Mouse (Mus musculus): ENCODE measurements around the gene Fpr3. TPM values are rescaled to one million over a fixed set of nuclear protein-coding genes. Genes with fewer than 3 reads are reported as not detected.
"Not testable (repeated sequence)": the region's sequence is repeated elsewhere in the genome, so short reads cannot be mapped to it uniquely, and the experiment has no call there.

The Fpr3 gene
- not detected in 2 replicates for polyA plus RNA-seq (2015; fragmentation: Nextera tagmentation; extraction: Ambion mirVana)

DNA sequence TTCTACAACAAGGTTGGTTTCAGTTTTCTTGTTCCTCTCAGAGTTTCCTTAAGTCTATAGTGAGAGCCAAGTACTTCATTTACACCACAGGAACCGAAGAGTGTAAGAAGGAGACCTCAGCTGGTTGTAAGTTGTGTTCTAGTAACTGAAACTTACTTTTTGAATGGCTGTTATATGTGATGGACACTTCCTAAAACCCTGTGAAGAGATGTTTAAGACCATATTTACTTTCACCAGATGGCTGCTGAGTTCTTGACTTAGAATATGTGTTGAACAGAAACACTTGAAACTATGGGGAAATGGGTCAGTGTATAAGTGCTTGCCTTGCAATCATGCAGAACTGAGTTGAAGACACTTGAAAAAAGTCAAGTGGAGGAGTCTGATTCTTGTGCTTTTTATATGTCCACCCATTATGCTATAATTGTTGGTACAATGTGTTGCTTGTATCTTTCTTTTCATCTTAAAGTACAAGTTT is at the start of gene Fpr3, which contains the start of gene Fpr2:
TSS of gene Fpr3 (plus strand) at position 79 of the 475 bp plus-strand sequence.
TSS of gene Fpr2 (plus strand) at position 51 of the 475 bp plus-strand sequence.
- H3K9ac ChIP-seq, result no peak within 1 kb of the TSS
- H3K27me3 ChIP-seq, result no peaks in the 10 kb centered on the region
- no peak within 1 kb of the TSS for H3K4me2 ChIP-seq
- no peaks in the 10 kb centered on the region for H3K36me3 ChIP-seq
- WGBS, result 64% methylated on average over 1 of the region's 1 CpGs
- no peaks in the 10 kb centered on the region for H3K4me1 ChIP-seq (replicated peaks)
- no peak within 1 kb of the TSS for H3K27ac ChIP-seq (replicated peaks)
- H3K4me3 ChIP-seq, result no peak within 1 kb of the TSS
- no peak for ATAC-seq (ENCODE audit: low FRiP score, low read depth)
- H3K9me3 ChIP-seq, result no peaks in the 10 kb centered on the region

DNA sequence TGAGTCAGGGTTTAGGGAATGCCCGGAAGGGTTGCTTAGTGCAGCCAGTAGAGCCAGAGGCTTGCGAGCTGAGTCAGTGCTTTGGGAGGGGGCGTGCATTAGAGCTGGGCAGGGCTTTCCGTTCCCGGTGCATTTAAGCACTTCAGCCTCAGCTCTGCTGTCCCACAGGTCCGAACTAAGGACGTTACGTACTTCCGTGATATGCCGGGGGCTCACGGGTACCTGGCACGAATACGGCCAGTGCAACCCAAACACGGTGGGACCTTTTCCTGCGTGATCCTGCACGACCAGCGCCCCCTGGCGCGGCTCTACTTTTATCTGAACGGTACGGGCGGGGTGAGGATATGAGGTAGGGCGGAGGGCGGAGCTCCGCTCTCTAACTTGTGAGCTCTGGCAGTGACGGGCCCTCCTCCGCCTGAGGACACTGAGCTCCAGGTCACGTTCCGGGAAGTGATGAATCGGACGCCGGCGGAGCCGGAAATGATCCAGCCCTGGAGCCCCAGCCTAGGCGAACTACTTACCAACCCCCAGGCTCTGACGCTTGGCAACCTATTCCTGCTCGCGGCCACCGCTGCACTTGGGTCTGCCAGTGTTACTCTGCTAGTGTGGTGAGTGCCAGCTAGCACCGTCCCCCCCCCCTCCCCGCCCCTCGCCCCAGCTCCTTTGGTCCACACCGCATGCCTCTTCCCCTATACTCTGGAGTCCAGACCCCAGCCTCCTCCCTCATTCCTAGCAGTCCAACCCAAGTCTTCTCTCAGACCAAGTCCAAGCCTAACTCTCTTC is 49.5 kb upstream of the Fpr3 start:
- 0 out of 2 replicates have a peak, but pooled peaks cover 2% of the 10 kb centered on the region for H3K36me3 ChIP-seq
- under 1% methylated on average over 43 of the region's 43 CpGs for WGBS
- peak; percentile 98 for ATAC-seq (ENCODE audit: low FRiP score, low read depth)
- H3K27ac ChIP-seq (replicated peaks), result peak overlapping the region; percentile 88
- no peaks in the 10 kb centered on the region for H3K9me3 ChIP-seq
- H3K9ac ChIP-seq, result peak overlapping the region; percentile 60
- H3K4me2 ChIP-seq, result peak overlapping the region; percentile 77
- peak overlapping the region; percentile 46 for H3K4me3 ChIP-seq
- peaks cover 53% of the 10 kb centered on the region for H3K4me1 ChIP-seq (replicated peaks)
- H3K27me3 ChIP-seq, result no peaks in the 10 kb centered on the region

DNA sequence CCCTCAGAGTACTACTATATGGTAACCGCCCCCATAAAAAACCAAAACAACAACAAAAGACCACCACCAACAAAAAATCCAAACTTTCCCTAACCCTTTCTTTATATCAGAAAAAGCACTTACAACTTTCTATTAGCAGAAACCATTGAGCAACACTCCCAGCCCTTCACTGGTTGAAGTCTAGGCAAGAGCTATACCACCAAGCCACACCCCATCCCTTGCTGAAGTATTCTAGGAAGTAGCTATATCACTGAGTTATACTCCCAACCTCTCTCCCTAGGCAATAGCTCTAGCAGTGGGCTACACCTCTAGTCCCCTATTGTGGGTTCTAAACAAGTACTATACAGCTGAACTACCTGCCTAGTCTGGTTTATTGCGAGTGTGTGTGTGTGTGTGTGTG is 48.4 kb upstream of the Fpr3 start:
- no peak overlapping the region for H3K27ac ChIP-seq (replicated peaks)
- H3K36me3 ChIP-seq, result 0 out of 2 replicates have a peak, but pooled peaks cover 2% of the 10 kb centered on the region
- no peaks in the 10 kb centered on the region for H3K9me3 ChIP-seq
- H3K27me3 ChIP-seq, result no peaks in the 10 kb centered on the region
- ATAC-seq (ENCODE audit: low FRiP score, low read depth), result no peak
- H3K9ac ChIP-seq, result no peak overlapping the region
- WGBS, result 98% methylated on average over 2 of the region's 2 CpGs
- H3K4me3 ChIP-seq, result no peak overlapping the region
- H3K4me2 ChIP-seq, result peak overlapping the region; percentile 77
- H3K4me1 ChIP-seq (replicated peaks), result peaks cover 41% of the 10 kb centered on the region

DNA sequence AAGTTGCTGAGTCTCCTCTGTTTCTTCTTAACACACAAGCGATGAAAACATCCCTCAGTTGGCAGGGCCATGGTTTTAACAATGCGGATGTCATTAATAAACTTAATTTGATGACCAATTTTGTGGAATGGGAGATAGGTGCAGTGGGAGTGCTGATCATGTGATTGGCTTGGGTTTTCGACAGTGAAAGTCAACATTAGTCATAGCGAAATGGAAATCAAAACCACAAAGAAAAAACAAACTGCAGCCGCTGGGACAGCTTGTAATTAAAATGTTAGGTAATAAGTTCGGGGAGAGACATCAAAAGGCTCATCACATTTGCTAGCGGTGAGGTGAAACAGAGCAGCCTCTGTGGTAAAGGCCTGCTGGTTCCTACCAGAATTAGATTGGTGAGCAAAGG is 46.9 kb upstream of the Fpr3 start:
- Histone ChIP-seq H3K9ac (no peak overlapping the region), H3K36me3 (0 out of 2 replicates have a peak, but pooled peaks cover 2% of the 10 kb centered on the region), H3K4me3 (no peak overlapping the region), H3K27ac (replicated peaks) (no peak overlapping the region), H3K27me3 (no peaks in the 10 kb centered on the region), H3K4me2 (no peak overlapping the region), H3K4me1 (replicated peaks) (peaks cover 33% of the 10 kb centered on the region), H3K9me3 (no peaks in the 10 kb centered on the region)
- WGBS, result 90% methylated on average over 7 of the region's 7 CpGs
- no peak for ATAC-seq (ENCODE audit: low FRiP score, low read depth)

DNA sequence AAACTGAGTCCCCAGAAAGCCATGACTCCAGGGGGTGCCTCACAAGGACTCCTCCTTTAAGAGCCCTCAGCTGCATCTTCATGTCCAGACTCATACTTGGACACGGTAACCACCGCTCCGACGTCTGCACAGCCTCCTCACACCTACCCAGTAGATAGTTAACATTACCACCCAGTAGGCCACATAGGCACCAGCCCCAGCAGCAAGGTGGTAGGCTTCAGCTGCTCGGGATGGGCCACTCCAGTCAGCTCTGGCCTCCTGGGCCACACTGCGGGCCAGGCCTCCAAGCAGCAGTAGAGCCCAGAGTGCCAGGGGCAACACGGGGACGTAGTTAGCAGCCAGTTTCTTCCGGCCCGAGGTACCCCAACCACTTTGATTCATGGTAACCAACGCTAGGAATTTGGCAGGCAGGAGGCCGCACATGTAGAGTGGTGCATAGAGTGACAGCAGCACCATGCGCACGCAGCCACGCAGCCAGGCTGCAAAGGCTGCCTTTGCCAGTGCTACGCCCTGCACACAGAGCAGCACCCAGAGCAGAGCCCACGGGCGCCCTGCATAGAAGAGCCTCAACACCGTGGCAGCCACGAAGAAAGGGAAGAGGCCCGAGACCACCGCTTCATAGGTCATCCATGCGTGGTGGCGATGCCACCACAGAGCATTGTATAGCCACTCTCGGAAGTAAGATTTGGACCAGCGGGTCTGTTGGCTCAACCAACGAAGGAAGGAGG is 44.0 kb upstream of the Fpr3 start:
- H3K27me3 ChIP-seq, result no peaks in the 10 kb centered on the region
- H3K4me1 ChIP-seq (replicated peaks), result peaks cover 10% of the 10 kb centered on the region
- WGBS, result 72% methylated on average over 27 of the region's 27 CpGs
- H3K9me3 ChIP-seq, result no peaks in the 10 kb centered on the region
- no peak overlapping the region for H3K9ac ChIP-seq
- ATAC-seq (ENCODE audit: low FRiP score, low read depth), result 0 out of 2 replicates have a peak, but pooled peaks have one; percentile 58
- H3K27ac ChIP-seq (replicated peaks), result no peak overlapping the region
- H3K4me3 ChIP-seq, result no peak overlapping the region
- H3K36me3 ChIP-seq, result no peaks in the 10 kb centered on the region
- H3K4me2 ChIP-seq, result no peak overlapping the region

DNA sequence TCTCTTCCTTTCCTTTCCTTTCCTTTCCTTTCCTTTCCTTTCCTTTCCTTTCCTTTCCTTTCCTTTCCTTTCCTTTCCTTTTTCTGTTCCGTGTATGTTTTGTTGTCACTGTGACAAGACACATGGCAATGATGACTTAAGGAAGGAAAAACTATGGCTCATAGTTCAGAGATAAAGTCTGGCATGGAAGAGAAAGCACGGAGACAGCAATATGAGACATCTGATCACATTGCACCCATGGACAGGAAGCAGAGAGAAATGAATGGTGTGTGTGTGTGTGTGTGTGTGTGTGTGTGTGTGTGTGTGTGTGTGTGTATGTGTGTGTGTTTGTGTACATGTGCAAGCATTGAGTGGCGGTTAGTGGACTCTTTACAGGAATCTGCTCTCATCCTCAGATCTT is 43.0 kb upstream of the Fpr3 start:
- ATAC-seq (ENCODE audit: low FRiP score, low read depth); H3K9me3 ChIP-seq; H3K9ac ChIP-seq; H3K27me3 ChIP-seq; H3K4me3 ChIP-seq; H3K27ac ChIP-seq (replicated peaks); H3K4me1 ChIP-seq (replicated peaks); H3K4me2 ChIP-seq; H3K36me3 ChIP-seq: not testable (repeated sequence)
- 80% methylated on average over 3 of the region's 3 CpGs for WGBS

DNA sequence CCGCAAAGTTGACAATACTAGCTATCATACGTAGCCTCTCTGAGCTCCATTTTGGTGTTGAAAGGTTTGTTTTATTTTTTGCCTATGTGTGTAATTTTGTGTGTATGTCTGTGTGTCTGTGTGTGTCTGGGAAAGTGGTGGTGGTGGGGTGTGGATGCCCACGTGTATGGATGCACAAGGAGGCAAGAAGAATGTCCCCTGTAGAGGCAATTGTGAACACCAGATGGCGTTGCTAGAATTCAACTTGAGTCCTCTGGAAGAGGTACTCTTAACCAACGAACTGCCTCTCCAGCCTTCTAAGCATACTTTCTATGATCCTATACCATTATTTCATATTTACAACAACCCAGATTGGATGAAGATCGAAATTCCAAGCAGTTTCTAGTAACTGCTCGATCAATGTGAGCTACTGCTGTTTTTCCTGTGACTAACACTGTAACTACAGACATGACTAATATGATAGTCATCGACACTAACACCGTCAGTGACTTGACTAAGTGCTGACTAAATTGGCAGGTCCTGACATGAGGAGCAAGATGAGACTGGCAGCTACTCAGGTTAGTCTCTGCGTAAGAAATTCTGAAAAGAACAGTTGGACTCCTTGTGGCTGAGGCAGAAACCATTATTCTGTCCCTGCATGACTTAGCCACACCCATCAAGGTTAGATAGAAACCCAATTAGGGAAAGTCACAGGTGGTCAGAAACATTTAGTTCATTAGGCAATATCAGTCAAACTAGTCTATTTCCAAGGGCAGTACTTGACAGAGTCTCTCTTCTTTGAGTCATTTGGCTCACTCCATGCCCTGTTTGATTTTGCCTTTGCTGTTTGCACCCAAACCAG is 42.2 kb upstream of the Fpr3 start:
- Histone ChIP-seq H3K4me1 (replicated peaks) (peaks cover 4% of the 10 kb centered on the region; the same call in 1 of the 2 replicates), H3K9ac (no peak overlapping the region), H3K36me3 (no peaks in the 10 kb centered on the region), H3K9me3 (no peaks in the 10 kb centered on the region), H3K4me3 (no peak overlapping the region), H3K27me3 (no peaks in the 10 kb centered on the region), H3K27ac (replicated peaks) (no peak overlapping the region), H3K4me2 (no peak overlapping the region)
- no peak for ATAC-seq (ENCODE audit: low FRiP score, low read depth)
- WGBS, result 74% methylated on average over 10 of the region's 10 CpGs

DNA sequence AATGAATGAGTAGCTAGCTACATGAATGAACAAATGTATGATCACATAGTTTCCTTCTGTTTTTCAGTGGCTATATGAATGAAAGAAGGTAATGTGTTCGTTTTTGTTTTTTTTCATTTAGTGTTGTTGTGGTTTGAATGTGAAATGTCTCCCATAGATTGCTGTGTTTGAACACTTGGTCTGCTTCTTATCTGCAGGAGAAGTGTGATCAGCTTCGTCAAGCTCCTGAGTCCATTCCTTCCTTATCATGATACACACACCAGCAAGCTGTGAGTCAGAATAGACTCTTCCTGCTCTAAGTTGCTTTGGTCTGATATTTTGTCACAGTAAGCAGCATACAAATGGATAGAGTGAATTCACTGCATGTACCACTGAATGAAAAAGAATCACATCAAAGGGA is 38.7 kb upstream of the Fpr3 start:
- peaks cover 5% of the 10 kb centered on the region; the same call in 1 of the 2 replicates for H3K4me1 ChIP-seq (replicated peaks)
- H3K4me3 ChIP-seq, result no peak overlapping the region
- H3K9ac ChIP-seq, result no peak overlapping the region
- no peaks in the 10 kb centered on the region for H3K9me3 ChIP-seq
- H3K36me3 ChIP-seq, result no peaks in the 10 kb centered on the region
- no peak for ATAC-seq (ENCODE audit: low FRiP score, low read depth)
- 88% methylated on average over 2 of the region's 2 CpGs for WGBS
- H3K4me2 ChIP-seq, result no peak overlapping the region
- no peak overlapping the region for H3K27ac ChIP-seq (replicated peaks)
- H3K27me3 ChIP-seq, result no peaks in the 10 kb centered on the region

DNA sequence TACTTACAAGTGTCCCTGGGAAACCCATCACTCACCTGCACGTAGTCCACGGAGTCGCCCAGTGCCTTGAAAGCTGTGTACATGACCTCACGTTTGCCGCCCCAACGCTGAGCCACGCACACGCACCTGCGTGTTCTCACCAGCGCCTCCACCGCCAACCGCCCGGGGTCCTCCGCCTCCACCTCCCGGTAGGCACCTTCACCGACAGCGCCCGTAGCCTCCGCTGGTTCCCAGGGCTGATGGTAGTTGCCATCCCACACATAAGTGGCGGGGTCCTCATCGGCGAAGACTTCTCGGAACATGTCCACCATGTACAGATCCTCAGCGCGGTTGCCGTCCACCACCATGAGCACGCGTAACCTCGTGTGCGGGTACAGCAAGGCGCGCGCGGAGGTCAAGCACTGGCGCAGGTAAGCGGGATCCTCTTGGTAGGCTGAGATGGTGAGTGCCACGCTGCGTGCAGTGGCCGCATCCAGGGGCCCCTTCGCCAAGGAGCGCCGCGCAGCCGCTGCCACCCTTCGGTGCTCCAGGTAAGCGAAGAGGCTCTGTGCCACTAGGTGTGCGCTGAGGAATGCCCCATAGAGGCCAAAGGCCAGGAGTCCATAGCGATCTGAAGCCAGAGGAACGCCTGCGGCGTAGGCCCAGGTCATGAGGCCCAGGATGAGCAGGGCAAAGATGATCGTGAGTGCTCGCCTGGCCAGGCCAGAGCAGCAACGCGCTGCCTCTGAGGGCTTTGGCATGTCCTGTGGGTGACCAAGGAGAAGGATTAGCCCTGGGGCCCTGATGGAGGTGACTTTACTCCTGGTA is 37.5 kb upstream of the Fpr3 start:
- Histone ChIP-seq H3K27ac (replicated peaks) (no peak overlapping the region), H3K9ac (peak overlapping the region; percentile 29), H3K27me3 (no peaks in the 10 kb centered on the region), H3K4me2 (peak overlapping the region; percentile 53), H3K36me3 (no peaks in the 10 kb centered on the region), H3K4me1 (replicated peaks) (peaks cover 5% of the 10 kb centered on the region; the same call in 1 of the 2 replicates), H3K9me3 (no peaks in the 10 kb centered on the region), H3K4me3 (peak overlapping the region; percentile 38)
- 20% methylated on average over 55 of the region's 55 CpGs for WGBS
- ATAC-seq (ENCODE audit: low FRiP score, low read depth), result peak; percentile 73

DNA sequence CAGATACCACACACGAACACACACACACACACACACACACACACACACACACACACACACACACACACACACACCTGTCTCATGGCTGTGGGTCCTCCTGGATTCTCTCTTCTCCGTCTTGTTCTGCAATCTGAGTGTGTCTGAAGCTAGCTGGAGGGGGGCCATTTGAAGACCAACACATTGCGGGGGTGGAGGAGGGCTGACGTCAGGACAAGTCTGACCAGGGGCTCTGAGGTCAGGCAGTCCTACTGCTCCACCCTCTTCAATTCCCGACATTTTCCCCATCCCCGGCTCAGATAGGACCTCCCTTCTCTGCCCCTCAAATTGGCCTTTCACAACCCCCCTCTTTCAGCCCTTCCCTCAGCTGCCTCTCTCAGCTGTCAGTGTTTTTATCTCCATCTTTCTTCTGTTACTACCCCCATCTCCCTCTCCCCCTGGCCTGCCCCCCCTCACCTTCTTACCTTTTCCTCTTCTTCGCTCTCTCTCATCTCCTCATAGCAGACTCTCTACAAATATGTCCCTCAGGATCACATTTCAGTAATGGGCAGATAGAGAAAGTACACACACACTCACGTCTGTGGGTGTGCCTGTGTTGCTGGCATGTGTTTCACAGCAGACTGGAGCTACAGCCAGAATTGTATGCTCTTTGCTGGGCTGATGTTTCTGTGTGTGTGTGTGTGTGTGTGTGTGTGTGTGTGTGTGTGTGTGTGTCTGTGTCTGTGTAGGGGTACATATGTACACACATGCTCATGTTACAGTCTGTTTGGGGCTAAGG is 32.4 kb upstream of the Fpr3 start, which contains the start of gene Has1:
TSS of gene Has1 (minus strand) at position 142 of the 775 bp plus-strand sequence.
- Histone ChIP-seq H3K36me3 (no peaks in the 10 kb centered on the region), H3K4me3 (no peak within 1 kb of the TSS), H3K4me2 (no peak within 1 kb of the TSS), H3K4me1 (replicated peaks) (peaks cover 2% of the 10 kb centered on the region; the same call in 1 of the 2 replicates), H3K9ac (no peak within 1 kb of the TSS), H3K27me3 (no peaks in the 10 kb centered on the region), H3K9me3 (no peaks in the 10 kb centered on the region), H3K27ac (replicated peaks) (no peak within 1 kb of the TSS)
- WGBS, result 58% methylated on average over 8 of the region's 8 CpGs
- ATAC-seq (ENCODE audit: low FRiP score, low read depth), result no peak; the same call in 1 of the 2 replicates

Data from hindbrain, embryonic 15.5 days (tissue).